Mouse (Mus musculus) liver, embryonic 14.5 days (tissue): Measurements from ENCODE around the gene Abcc4. TPM values are rescaled to one million over a fixed set of nuclear protein-coding genes. Genes with fewer than 3 reads are reported as not detected.
A peak's percentile ranks its signal among the peaks of the same experiment; 100 is the strongest.
"Not testable (repeated sequence)": the region's sequence is repeated elsewhere in the genome, so short reads cannot be mapped to it uniquely, and the experiment has no call there.

ENCODE experiments used
- ATAC-seq: fragments of 200-750 bp; cut with Nextera tagmentation; 2 replicates; pipeline ENCODE4 v1.8.0; 2017; ENCODE audit warnings: moderate number of reproducible peaks, mild to moderate bottlenecking, moderate library complexity; ENCODE audit not compliant: insufficient read depth
- DNase-seq, 3 experiments: peaks; one replicate each; pipeline ENCODE4 v3.0.0-alpha.2; 2012 to 2013; ENCODE audit warnings: low read depth in 3 of 3, low spot score in 3 of 3
- H3K27ac ChIP-seq: fragments of 300-500 bp; sonication (generic); 2 replicates; pipeline ENCODE4 v1.5.1; 2014; ENCODE audit warnings: moderate library complexity, mild to moderate bottlenecking, control low read depth, inconsistent platforms
- H3K27me3 ChIP-seq: fragments of 300-500 bp; sonication (generic); 2 replicates; pipeline ENCODE4 v1.6.1; 2014; ENCODE audit warnings: mild to moderate bottlenecking, low read length, moderate library complexity; ENCODE audit not compliant: control insufficient read depth, insufficient read depth
- H3K36me3 ChIP-seq: fragments of 300-500 bp; sonication (generic); replicated peaks from 2 replicates; pipeline ENCODE4 v1.6.1; 2014; ENCODE audit warnings: low read depth; ENCODE audit not compliant: control insufficient read depth, insufficient read depth
- H3K4me1 ChIP-seq, 2 experiments: fragments of 200-500 bp in 1 of 2; fragments of 300-500 bp in 1 of 2; sonication (generic) in 1 of 2; replicated peaks; 2 replicates each; pipeline ENCODE4 v1.6.1; 2012 to 2014; ENCODE audit warnings: antibody characterized with exemption in 1 of 2, inconsistent platforms in 1 of 2, low read length in 1 of 2; ENCODE audit not compliant: control insufficient read depth in 2 of 2, insufficient read depth in 2 of 2
- H3K4me2 ChIP-seq: fragments of 300-500 bp; sonication (generic); 2 replicates; pipeline ENCODE4 v1.6.1; 2014; ENCODE audit warnings: low read depth, mild to moderate bottlenecking, control low read depth, moderate library complexity
- H3K4me3 ChIP-seq, 2 experiments: fragments of 200-500 bp in 1 of 2; fragments of 300-500 bp in 1 of 2; sonication (generic) in 1 of 2; 2 replicates each; pipeline ENCODE4 v1.5.1; 2012 to 2014; ENCODE audit warnings: low read depth in 2 of 2, low read length in 2 of 2, mild to moderate bottlenecking in 2 of 2, control low read depth in 1 of 2, inconsistent platforms in 1 of 2, moderate library complexity in 1 of 2; ENCODE audit not compliant: insufficient read depth in 1 of 2
- H3K9ac ChIP-seq: fragments of 300-500 bp; sonication (generic); replicated peaks from 2 replicates; pipeline ENCODE4 v1.6.1; 2014; ENCODE audit warnings: mild to moderate bottlenecking, control low read depth, moderate library complexity
- H3K9me3 ChIP-seq: fragments of 300-500 bp; sonication (generic); 2 replicates; pipeline ENCODE4 v1.6.1; 2016; ENCODE audit warnings: low read length, mixed read lengths; ENCODE audit not compliant: control insufficient read depth
- CTCF ChIP-seq: IDR thresholded peaks from 2 replicates; pipeline ENCODE4 v1.5.1; 2016; ENCODE audit warnings: antibody characterized with exemption, low read depth, control low read depth
- EP300 ChIP-seq: IDR thresholded peaks from 2 replicates; pipeline ENCODE4 v1.6.1; 2016; ENCODE audit warnings: antibody characterized with exemption, low read depth
- WGBS: fragments of 180-500 bp; shearing (Covaris S2); extraction: QIAGEN DNeasy Blood & Tissue Kit; methylation state at CpG from one replicate; pipeline ENCODE4 v1.1.7; 2014; ENCODE audit not compliant: insufficient replicate concordance; 5-methylcytosine and 5-hydroxymethylcytosine counted together
- polyA plus RNA-seq, 2 experiments: library from polyadenylated mRNA; depleted of rRNA in 1 of 2; stranded (reverse) in 1 of 2; unstranded in 1 of 2; fragments of >200 nt; fragmentation: Nextera tagmentation in 1 of 2; extraction: Ambion mirVana in 1 of 2; gene quantifications; 2 replicates each; pipeline versions ENCODE4 v1.2.1 to v1.2.3; 2012 to 2014

Gene Abcc4
- polyA plus RNA-seq, 2 experiments = 1.4 to 1.9 TPM

DNA sequence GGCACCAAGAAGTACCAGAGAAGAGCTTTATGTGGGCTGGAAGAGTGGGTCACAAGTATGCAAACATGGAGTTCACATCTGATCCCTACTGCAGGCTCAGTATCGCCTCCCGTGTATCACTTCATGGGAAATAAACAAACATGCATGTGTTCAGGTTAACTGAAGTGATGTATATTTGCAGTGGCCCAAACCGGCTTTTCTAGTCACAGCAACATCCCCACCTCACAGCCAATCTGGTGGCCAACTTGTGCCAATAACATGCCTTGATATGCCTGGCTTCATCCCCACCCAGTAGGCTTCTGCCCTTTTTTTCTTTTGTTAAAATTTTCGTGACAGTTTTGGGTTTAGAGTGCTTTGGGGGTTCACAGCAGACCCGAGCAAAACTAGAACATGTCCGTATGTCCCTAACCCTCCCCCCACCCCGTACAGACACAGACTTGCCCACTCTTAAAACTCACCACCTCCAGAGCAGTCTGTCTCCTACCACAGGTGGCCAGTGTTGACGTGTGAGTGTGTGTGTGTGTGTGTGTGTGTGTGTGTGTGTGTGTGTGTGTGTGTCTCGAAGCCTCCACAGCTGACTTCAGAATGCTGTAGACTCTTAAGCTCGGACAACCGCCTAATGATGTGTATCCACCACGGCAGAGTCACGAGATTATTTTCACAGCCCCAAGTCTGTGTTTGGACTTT is 29.6 kb downstream of the Abcc4 start:
- no peak overlapping the region for H3K9ac ChIP-seq
- no peak overlapping the region for H3K27ac ChIP-seq
- H3K4me1 ChIP-seq = peaks cover 5 to 20% of the 10 kb centered on the region in 2 experiments; a peak in 3 of 4 replicates
- H3K27me3 ChIP-seq = no peaks in the 10 kb centered on the region
- ATAC-seq (no peak), DNase-seq (no peak)
- H3K36me3 ChIP-seq = no peaks in the 10 kb centered on the region
- 68% methylated on average over 13 of the region's 13 CpGs for WGBS
- no peak overlapping the region for H3K4me2 ChIP-seq
- TF ChIP-seq CTCF = no peak
- TF ChIP-seq EP300 = no peak
- H3K4me3 ChIP-seq = no peak overlapping the region
- no peaks in the 10 kb centered on the region for H3K9me3 ChIP-seq

DNA sequence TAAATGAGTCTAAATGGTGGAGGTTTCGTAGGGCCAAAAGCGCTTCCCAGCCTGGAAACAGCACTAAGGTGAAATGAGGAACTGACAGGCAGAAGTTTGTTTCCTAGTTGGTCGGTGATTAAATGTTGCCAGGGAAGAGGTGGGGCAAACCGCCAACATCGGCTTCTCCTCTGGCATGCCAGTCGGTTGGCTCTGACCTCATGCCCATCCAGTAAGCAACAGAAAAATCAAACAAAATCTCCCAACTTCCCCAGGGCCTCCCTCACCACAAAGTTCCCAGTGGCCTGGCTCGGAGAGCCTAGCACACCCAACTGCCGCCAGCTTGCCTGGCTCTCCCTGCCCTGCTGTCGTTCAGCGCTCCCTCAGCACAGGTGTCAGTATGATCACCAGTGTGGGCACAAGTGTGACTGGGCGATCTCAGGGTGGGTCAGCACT is 31.3 kb downstream of the Abcc4 start:
- 44% methylated on average over 11 of the region's 11 CpGs for WGBS
- no peak for DNase-seq

DNA sequence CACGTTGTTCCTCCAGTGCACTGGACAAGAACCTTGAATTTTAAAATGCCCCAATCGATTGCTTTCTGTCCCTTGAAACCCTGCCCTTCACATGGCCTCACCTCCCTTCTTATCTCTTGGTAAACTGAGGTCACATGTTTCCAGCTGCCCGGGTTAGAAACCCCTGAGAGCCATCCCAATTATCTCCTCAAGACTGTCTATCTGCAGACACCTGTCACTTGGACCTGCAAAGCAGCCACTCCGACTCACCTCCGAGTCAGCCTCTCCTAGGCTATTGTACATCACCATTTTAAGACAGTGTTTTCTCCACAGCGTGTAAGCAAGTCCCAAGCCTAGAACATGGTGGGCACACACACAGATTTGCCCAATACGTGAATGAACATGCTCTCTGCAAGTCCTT is 31.8 kb downstream of the Abcc4 start:
- H3K4me1 ChIP-seq = peaks cover 5 to 20% of the 10 kb centered on the region in 2 experiments; a peak in 3 of 4 replicates
- DNase-seq = no peak
- peak; percentile 24; the same call in 1 of the 2 replicates for ATAC-seq
- WGBS = 39% methylated on average over 7 of the region's 7 CpGs
- H3K9ac ChIP-seq = 0 out of 2 replicates have a peak overlapping the region, but pooled peaks have one; percentile 6
- no peak overlapping the region for H3K27ac ChIP-seq
- H3K4me3 ChIP-seq = no peak overlapping the region
- H3K9me3 ChIP-seq = no peaks in the 10 kb centered on the region
- H3K36me3 ChIP-seq = no peaks in the 10 kb centered on the region
- no peak for TF ChIP-seq EP300
- no peak for TF ChIP-seq CTCF
- no peaks in the 10 kb centered on the region for H3K27me3 ChIP-seq
- no peak overlapping the region for H3K4me2 ChIP-seq

More for the DNA sequence above, 31.3 kb downstream of the Abcc4 start:
- no peak for TF ChIP-seq CTCF
- no peak for TF ChIP-seq EP300
- Histone ChIP-seq H3K27ac (no peak overlapping the region), H3K4me2 (no peak overlapping the region), H3K9me3 (no peaks in the 10 kb centered on the region), H3K27me3 (no peaks in the 10 kb centered on the region), H3K4me3 (no peak overlapping the region), H3K9ac (no peak overlapping the region), H3K4me1 (peaks cover 5 to 20% of the 10 kb centered on the region in 2 experiments; a peak in 3 of 4 replicates), H3K36me3 (no peaks in the 10 kb centered on the region)
- no peak for ATAC-seq

DNA sequence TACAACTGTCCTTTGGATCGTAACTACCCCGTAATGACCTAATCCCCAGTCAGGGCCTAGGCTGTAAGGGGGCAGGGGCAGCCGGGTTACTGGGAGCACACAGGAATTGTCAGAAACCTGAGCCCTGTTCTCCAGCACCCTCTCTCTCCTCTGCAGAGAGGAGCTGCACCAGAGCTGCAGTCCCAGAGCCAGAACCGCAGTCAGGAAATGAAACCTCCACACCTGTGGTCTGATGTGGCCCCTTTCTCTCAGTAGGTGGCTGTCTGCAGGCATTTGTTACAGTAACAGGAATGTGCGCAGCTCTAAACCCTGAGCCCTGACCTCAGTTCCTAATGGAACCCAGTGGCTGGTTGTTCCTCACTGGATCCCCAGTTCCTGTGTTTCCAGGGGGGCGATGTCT is 32.5 kb downstream of the Abcc4 start:
- no peak for TF ChIP-seq CTCF
- no peak for TF ChIP-seq EP300
- ATAC-seq (no peak), DNase-seq (no peak)
- Histone ChIP-seq H3K4me1 (peaks cover 5 to 20% of the 10 kb centered on the region in 2 experiments; a peak in 3 of 4 replicates), H3K9me3 (no peaks in the 10 kb centered on the region), H3K27ac (no peak overlapping the region), H3K4me2 (no peak overlapping the region), H3K4me3 (no peak overlapping the region), H3K9ac (no peak overlapping the region), H3K36me3 (no peaks in the 10 kb centered on the region), H3K27me3 (no peaks in the 10 kb centered on the region)
- 70% methylated on average over 6 of the region's 6 CpGs for WGBS

DNA sequence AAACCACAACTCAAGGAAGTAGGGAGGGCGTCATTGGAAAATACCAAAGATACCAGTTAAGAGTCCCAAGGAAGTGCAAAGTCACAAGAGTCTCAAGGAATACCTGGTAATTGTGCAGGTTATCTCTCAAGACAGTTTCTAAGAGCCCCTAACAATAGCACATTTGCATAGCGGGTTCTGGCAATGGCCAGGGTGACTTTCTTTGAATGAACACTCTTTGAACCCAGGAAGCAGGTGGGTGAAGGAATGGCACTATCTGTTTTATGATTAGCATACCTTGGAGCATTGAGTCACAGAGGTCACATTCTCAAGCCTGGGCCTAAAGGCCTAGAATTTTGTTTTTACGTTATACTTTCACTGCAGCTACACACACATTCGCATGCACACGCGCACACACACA is 33.1 kb downstream of the Abcc4 start:
- not testable (repeated sequence) for H3K9me3 ChIP-seq, ATAC-seq, H3K9ac ChIP-seq, H3K27me3 ChIP-seq, H3K4me3 ChIP-seq, DNase-seq, H3K4me2 ChIP-seq, H3K36me3 ChIP-seq, H3K27ac ChIP-seq
- WGBS = 77% methylated on average over 6 of the region's 6 CpGs
- peaks cover 5 to 17% of the 10 kb centered on the region in 2 experiments; a peak in 3 of 4 replicates for H3K4me1 ChIP-seq
